Mouse (Mus musculus) liver, embryonic 13.5 days (tissue): ENCODE results near the gene Zbtb45. TPM values are rescaled to one million over a fixed set of nuclear protein-coding genes. Genes with fewer than 3 reads are reported as not detected.

Source experiments
- ATAC-seq: fragments of 200-750 bp; cut with Nextera tagmentation; 2 replicates; pipeline ENCODE4 v1.8.0; 2017; ENCODE audit warnings: low read depth, mild to moderate bottlenecking, moderate number of reproducible peaks, moderate library complexity
- DNase-seq: peaks from one replicate; pipeline ENCODE4 v3.0.0; 2022
- H3K27ac ChIP-seq: fragments of 300-500 bp; sonication (generic); 2 replicates; pipeline ENCODE4 v1.5.1; 2015; ENCODE audit warnings: moderate library complexity, mild to moderate bottlenecking, inconsistent platforms
- H3K27me3 ChIP-seq: fragments of 300-500 bp; sonication (generic); 2 replicates; pipeline ENCODE4 v1.6.1; 2015; ENCODE audit warnings: mild to moderate bottlenecking, inconsistent platforms
- H3K36me3 ChIP-seq: fragments of 300-500 bp; sonication (generic); 2 replicates; pipeline ENCODE4 v1.6.1; 2015; ENCODE audit warnings: mild to moderate bottlenecking, inconsistent platforms
- H3K4me1 ChIP-seq: fragments of 300-500 bp; sonication (generic); replicated peaks from 2 replicates; pipeline ENCODE4 v1.6.1; 2015; ENCODE audit warnings: inconsistent platforms
- H3K4me2 ChIP-seq: fragments of 300-500 bp; sonication (generic); 2 replicates; pipeline ENCODE4 v1.6.1; 2015; ENCODE audit warnings: inconsistent platforms, mild to moderate bottlenecking, moderate library complexity
- H3K4me3 ChIP-seq: fragments of 300-500 bp; sonication (generic); replicated peaks from 2 replicates; pipeline ENCODE4 v1.5.1; 2015; ENCODE audit warnings: mild to moderate bottlenecking, inconsistent platforms
- H3K9ac ChIP-seq: fragments of 300-500 bp; sonication (generic); 2 replicates; pipeline ENCODE4 v1.6.1; 2015; ENCODE audit warnings: mild to moderate bottlenecking, inconsistent platforms
- H3K9me3 ChIP-seq: fragments of 300-500 bp; sonication (generic); replicated peaks from 2 replicates; pipeline ENCODE4 v1.6.1; 2016; ENCODE audit warnings: inconsistent platforms
- WGBS: fragments of 180-500 bp; shearing (Covaris S2); methylation state at CpG from one replicate; pipeline ENCODE4 v1.1.7; 2015; ENCODE audit not compliant: insufficient replicate concordance; 5-methylcytosine and 5-hydroxymethylcytosine counted together
- polyA plus RNA-seq: library from polyadenylated mRNA; unstranded; fragments of >200 nt; fragmentation: Nextera tagmentation; extraction: Ambion mirVana; gene quantifications from 2 replicates; pipeline ENCODE4 v1.2.1, GENCODE M21; 2015

Gene Zbtb45
- polyA plus RNA-seq, 1 experiment from 2014 or later = 14.4 TPM

DNA sequence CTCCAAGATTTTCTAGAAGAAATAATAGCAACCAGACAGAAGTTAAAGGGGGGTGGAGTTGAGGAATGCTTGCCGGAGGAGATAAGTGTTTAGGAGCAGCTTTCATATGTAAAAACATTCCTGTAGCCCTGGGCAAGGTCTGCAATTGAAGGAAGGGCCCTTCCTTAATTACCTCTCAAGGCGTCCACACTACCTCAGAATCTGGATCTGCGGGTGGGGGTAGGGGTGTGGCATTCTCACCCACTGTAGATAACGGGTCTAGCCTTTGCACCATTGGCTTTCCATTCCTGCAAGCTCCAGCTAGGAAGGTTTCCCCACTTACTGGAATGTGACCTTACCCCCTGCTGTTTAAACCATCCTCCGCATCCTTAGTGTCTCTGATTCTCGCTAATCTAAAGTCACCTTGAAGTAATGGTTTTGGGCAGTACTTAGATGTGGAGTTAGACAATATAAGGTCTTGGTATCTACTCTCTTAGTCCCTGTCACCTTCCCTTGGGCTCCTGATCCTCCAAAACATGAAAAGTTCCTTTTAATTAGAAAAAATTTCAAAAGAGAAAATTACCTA lies 4.5 kb upstream of the Zbtb45 start:
- ATAC-seq = no peak
- Histone ChIP-seq H3K4me1 (peaks cover 41% of the 10 kb centered on the region), H3K27me3 (no peaks in the 10 kb centered on the region), H3K36me3 (no peaks in the 10 kb centered on the region), H3K4me3 (no peak overlapping the region), H3K9ac (no peak overlapping the region), H3K27ac (no peak overlapping the region), H3K9me3 (no peaks in the 10 kb centered on the region), H3K4me2 (no peak overlapping the region)
- 43% methylated on average over 6 of the region's 6 CpGs for WGBS
- no peak for DNase-seq

DNA sequence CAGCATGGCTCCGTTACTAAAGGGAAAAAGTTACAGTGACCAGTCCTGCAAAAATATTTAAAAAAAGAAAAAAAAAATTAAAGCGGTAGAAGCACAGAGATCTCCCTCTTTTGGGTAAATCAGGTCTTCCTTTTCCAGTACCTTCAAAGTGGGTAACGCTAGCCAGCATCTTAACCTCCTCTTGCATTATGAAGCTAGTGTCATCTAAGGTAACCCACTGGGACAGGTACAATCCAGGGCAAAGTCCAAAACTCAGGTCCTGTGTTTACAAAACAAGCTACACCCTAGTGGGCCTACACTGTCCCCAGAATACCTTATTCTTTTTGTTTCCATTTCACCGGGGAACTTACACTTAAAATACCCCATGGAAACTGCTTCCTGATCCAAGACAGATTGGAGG lies 3.8 kb upstream of the Zbtb45 start:
- Histone ChIP-seq H3K9me3 (no peaks in the 10 kb centered on the region), H3K4me3 (no peak overlapping the region), H3K4me2 (no peak overlapping the region), H3K9ac (0 out of 2 replicates have a peak overlapping the region, but pooled peaks have one; percentile 0), H3K4me1 (peaks cover 45% of the 10 kb centered on the region), H3K27me3 (no peaks in the 10 kb centered on the region), H3K27ac (no peak overlapping the region), H3K36me3 (no peaks in the 10 kb centered on the region)
- DNase-seq = no peak
- 65% methylated on average over 4 of the region's 4 CpGs for WGBS
- ATAC-seq = no peak

GRCm38 (mm10) chr7:13009143-13010004 lies 460 bp downstream of the Zbtb45 start:
- no peaks in the 10 kb centered on the region for H3K9me3 ChIP-seq
- H3K4me2 ChIP-seq = peak overlapping the region; percentile 85
- peaks cover 39% of the 10 kb centered on the region for H3K36me3 ChIP-seq
- H3K9ac ChIP-seq = peak overlapping the region; percentile 83
- WGBS = under 1% methylated on average over 42 of the region's 42 CpGs
- H3K4me1 ChIP-seq = peaks cover 33% of the 10 kb centered on the region
- H3K27ac ChIP-seq = peak overlapping the region; percentile 91
- peak overlapping the region; percentile 69 for H3K4me3 ChIP-seq
- ATAC-seq (peak; percentile 85), DNase-seq (peak; percentile 87)
- H3K27me3 ChIP-seq = no peaks in the 10 kb centered on the region

DNA sequence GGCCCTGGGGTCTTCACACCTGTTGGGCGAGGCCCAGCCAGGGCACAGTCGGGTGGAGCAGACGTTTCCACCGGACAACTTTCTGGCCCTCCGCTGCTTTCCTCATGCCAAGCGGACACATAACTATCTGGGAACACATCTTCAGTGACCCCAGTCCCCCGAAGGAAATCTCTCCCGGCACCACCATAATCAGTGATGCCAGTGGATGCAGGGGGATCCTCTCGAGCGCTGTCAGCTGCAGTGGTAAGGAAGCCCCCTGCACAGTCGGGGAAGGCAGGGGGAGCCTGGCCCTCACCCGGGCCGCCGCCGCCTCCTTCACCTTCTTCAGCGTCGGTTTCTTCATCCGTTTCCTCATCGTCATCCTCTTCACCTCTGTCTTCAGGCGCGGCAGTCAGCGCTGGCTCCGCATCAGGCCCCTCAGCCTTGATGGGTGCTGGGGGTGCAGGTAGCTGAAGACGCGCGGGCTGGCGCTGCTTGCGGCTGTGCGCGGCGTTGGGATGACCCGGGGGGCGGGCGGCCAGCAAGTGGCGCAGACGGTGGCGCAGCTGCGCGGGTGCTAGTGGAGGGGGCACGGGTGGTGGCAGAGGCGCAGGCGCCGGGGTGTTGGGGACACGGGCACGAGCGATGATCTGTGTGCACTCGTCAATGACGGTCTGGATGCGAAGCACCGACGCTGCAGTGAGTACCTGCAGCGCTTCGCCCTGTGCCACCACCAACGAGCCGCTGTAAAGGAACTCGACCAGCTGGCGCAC lies 2.3 kb downstream of the Zbtb45 start:
- Histone ChIP-seq H3K4me1 (peaks cover 22% of the 10 kb centered on the region), H3K27me3 (no peaks in the 10 kb centered on the region), H3K27ac (no peak overlapping the region), H3K4me2 (no peak overlapping the region), H3K4me3 (no peak overlapping the region), H3K9ac (no peak overlapping the region), H3K9me3 (no peaks in the 10 kb centered on the region), H3K36me3 (peaks cover 42% of the 10 kb centered on the region)
- no peak for ATAC-seq
- DNase-seq = no peak
- WGBS = 80% methylated on average over 57 of the region's 57 CpGs

DNA sequence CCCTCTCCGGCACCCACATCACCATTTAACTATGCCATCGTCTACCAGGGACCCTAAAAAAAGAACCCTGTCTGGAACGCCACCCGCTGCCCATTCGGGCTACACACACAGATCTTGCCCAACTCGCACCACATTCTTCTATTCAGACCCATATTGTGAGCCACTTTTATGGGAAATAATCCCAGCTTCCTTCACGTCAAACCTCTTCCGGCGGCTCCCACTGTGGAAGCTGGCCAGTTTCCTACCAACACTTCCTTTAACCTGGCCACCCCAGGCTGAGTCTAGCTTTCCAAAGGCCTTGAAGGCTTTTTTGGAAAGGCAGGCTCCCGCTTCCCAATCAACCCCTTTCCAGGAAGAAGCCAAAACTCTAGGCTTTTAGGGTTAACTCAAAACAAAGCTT lies 3.3 kb downstream of the Zbtb45 start:
- Histone ChIP-seq H3K4me1 (peaks cover 22% of the 10 kb centered on the region), H3K27me3 (no peaks in the 10 kb centered on the region), H3K9me3 (no peaks in the 10 kb centered on the region), H3K4me3 (no peak overlapping the region), H3K9ac (no peak overlapping the region), H3K4me2 (no peak overlapping the region), H3K36me3 (peaks cover 42% of the 10 kb centered on the region), H3K27ac (no peak overlapping the region)
- ATAC-seq (no peak), DNase-seq (no peak)
- 90% methylated on average over 10 of the region's 10 CpGs for WGBS

DNA sequence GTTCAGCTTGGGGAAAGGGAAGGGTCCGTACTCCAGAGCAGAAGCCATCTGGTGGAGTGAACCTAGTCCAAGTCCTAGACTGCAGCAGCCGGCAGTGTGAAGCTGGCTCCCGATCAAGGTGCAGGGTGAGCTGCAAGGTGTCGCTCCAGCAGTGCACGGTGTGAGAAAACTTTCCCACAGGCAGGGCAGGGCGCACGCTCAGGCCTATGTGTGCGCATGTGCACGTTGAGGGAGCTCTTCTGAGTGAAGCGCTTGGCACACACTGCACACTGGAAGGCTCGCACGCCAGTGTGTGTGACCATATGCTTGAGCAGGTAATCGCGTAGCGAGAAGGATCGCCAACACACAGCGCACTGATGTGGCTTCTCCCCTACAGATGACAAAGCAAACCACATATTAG lies 3.8 kb downstream of the Zbtb45 start:
- Histone ChIP-seq H3K4me1 (peaks cover 21% of the 10 kb centered on the region), H3K4me2 (no peak overlapping the region), H3K4me3 (no peak overlapping the region), H3K27ac (no peak overlapping the region), H3K27me3 (no peaks in the 10 kb centered on the region), H3K36me3 (peaks cover 42% of the 10 kb centered on the region), H3K9me3 (no peaks in the 10 kb centered on the region), H3K9ac (no peak overlapping the region; the same call in 1 of the 2 replicates)
- no peak for DNase-seq
- no peak for ATAC-seq
- WGBS = 87% methylated on average over 17 of the region's 17 CpGs

DNA sequence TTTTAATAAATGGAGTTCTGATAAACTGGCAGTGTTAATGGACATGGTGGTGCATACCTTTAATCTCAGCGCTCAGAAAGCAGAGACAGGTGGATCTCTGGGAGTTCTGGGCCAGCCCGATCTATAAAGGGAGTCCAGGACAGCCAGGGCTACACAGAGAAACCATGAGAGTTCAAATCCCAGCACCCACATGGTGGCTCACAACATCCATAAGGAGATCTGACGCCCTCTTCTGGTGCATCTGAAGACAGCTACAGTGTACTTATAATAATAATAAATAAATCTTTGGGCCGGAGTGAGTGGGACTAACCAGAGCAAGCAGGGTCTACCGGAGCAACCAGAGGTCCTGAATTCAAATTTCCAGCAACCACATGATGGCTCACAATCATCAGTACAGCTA lies 6.5 kb downstream of the Zbtb45 start:
- peaks cover 42% of the 10 kb centered on the region for H3K36me3 ChIP-seq
- DNase-seq (no peak), ATAC-seq (no peak)
- no peak overlapping the region for H3K4me2 ChIP-seq
- H3K27me3 ChIP-seq = no peaks in the 10 kb centered on the region
- H3K4me3 ChIP-seq = no peak overlapping the region
- no peaks in the 10 kb centered on the region for H3K9me3 ChIP-seq
- WGBS = 69% methylated on average over 5 of the region's 5 CpGs
- no peak overlapping the region for H3K27ac ChIP-seq
- H3K4me1 ChIP-seq = peaks cover 6% of the 10 kb centered on the region
- H3K9ac ChIP-seq = no peak overlapping the region

- peaks cover 24% of the 10 kb centered on the region for H3K36me3 ChIP-seq
- H3K4me3 ChIP-seq = no peak overlapping the region
- H3K4me1 ChIP-seq = peaks cover 6% of the 10 kb centered on the region
- WGBS = 32% methylated on average over 1 of the region's 1 CpGs
- no peak overlapping the region for H3K9ac ChIP-seq
- H3K4me2 ChIP-seq = no peak overlapping the region
- no peaks in the 10 kb centered on the region for H3K9me3 ChIP-seq
- no peak for ATAC-seq
- DNase-seq = no peak
- H3K27me3 ChIP-seq = no peaks in the 10 kb centered on the region
- H3K27ac ChIP-seq = no peak overlapping the region
Observed at GRCm38 (mm10) chr7:13001584-13001983, 8.2 kb downstream of the Zbtb45 start.

GRCm38 (mm10) chr7:12998851-12999250 lies 11.0 kb downstream of the Zbtb45 start, which contains the start of gene Trim28:
Gene Trim28 (plus strand): TSS chr7:12999114.
- 66% methylated on average over 3 of the region's 3 CpGs for WGBS
- DNase-seq (no peak), ATAC-seq (no peak)
- H3K9me3 ChIP-seq = no peaks in the 10 kb centered on the region
- H3K27ac ChIP-seq = no peak within 1 kb of the TSS
- no peaks in the 10 kb centered on the region for H3K36me3 ChIP-seq
- H3K4me3 ChIP-seq = no peak within 1 kb of the TSS
- peaks cover 11% of the 10 kb centered on the region; the same call in 1 of the 2 replicates for H3K4me1 ChIP-seq
- no peak within 1 kb of the TSS for H3K4me2 ChIP-seq
- no peak within 1 kb of the TSS for H3K9ac ChIP-seq
- H3K27me3 ChIP-seq = no peaks in the 10 kb centered on the region

DNA sequence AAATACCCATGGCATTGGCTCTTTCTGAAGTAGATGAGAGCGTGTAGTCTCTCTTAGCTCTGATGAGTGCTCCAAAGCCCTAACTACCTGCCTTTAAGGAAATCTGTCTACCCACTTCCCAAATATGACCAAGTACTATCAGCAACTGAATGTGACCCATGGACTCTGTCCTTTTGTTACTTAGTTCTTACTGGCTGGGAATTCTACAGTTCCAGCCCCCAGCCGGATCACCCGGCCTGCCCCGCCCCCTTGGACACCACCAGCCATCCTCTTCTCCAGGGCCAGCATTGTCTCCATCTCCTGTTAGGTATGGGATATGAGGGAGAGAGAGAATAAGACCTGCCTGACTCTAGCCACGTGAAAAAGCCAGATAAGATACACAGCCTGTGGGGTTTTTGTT lies 11.8 kb downstream of the Zbtb45 start, which contains the start of gene Slc27a5:
Gene Slc27a5, minus strand, starts transcription at position 140 of the 400 bp plus-strand sequence.
- Histone ChIP-seq H3K9ac (no peak within 1 kb of the TSS), H3K9me3 (no peaks in the 10 kb centered on the region), H3K4me1 (peaks cover 11% of the 10 kb centered on the region; the same call in 1 of the 2 replicates), H3K27me3 (no peaks in the 10 kb centered on the region), H3K4me2 (no peak within 1 kb of the TSS; the same call in 1 of the 2 replicates), H3K4me3 (no peak within 1 kb of the TSS), H3K27ac (no peak within 1 kb of the TSS), H3K36me3 (no peaks in the 10 kb centered on the region)
- WGBS = 53% methylated on average over 5 of the region's 5 CpGs
- ATAC-seq (peak; percentile 53), DNase-seq (no peak)

GRCm38 (mm10) chr7:12997230-12997629 lies 12.6 kb downstream of the Zbtb45 start:
- no peak overlapping the region for H3K9ac ChIP-seq
- H3K27me3 ChIP-seq = no peaks in the 10 kb centered on the region
- no peaks in the 10 kb centered on the region for H3K36me3 ChIP-seq
- ATAC-seq = no peak
- H3K27ac ChIP-seq = no peak overlapping the region
- H3K9me3 ChIP-seq = no peaks in the 10 kb centered on the region
- H3K4me2 ChIP-seq = no peak overlapping the region
- WGBS = 48% methylated on average over 5 of the region's 5 CpGs
- peaks cover 11% of the 10 kb centered on the region; the same call in 1 of the 2 replicates for H3K4me1 ChIP-seq
- no peak overlapping the region for H3K4me3 ChIP-seq
- no peak for DNase-seq
